Mouse (Mus musculus) retina, postnatal 1 day (tissue): ENCODE data around the gene Mpp1.

Source experiments
- DNase-seq: peaks from one replicate; pipeline ENCODE4 v3.0.0-alpha.2; 2012

Mpp1 gene

GRCm38 (mm10) chrX:75083982-75084773 lies 46.6 kb downstream of the Mpp1 start:
- peak; percentile 49 for DNase-seq

DNA sequence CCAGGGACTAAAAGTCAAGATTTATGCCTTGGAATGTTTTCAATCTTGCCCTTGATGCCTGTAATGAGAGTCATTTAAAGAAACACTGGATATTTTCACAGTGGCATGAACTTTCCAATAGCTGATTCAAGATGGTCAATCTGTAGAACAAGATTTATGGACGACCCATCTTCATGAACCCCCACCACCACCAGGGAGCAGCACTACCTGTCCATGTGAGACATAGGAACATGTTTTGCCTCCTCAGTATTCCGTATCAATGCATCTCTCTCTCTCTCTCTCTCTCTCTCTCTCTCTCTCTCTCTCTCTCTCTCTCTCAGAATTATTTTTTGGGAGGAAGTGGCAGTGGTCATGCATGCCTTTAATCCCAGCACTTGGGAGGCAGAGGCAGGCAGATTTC lies 48.5 kb downstream of the Mpp1 start:
- no peak for DNase-seq
